Mouse (Mus musculus) CH12.LX (cell line): ENCODE measurements around the gene Cgref1.
A peak's percentile ranks its signal among the peaks of the same experiment; 100 is the strongest.

Source experiments
- CTCF ChIP-seq, 2 experiments: IDR thresholded peaks in 1 of 2; conservative IDR thresholded peaks in 1 of 2; 2 replicates each; pipeline ENCODE4 v1.5.1; 2011 to 2012; ENCODE audit warnings: low read depth in 2 of 2, low read length in 2 of 2, improper control_type of control experiment in 1 of 2, inconsistent platforms in 1 of 2, mild to moderate bottlenecking in 1 of 2, moderate library complexity in 1 of 2
- EP300 ChIP-seq: IDR thresholded peaks from 2 replicates; pipeline ENCODE4 v1.6.1; 2011; ENCODE audit warnings: low read length, improper control_type of control experiment
- MAFK ChIP-seq: IDR thresholded peaks from 2 replicates; pipeline ENCODE4 v1.6.1; 2011; ENCODE audit warnings: low read length, improper control_type of control experiment; ENCODE audit not compliant: insufficient replicate concordance
- SIN3A ChIP-seq: IDR thresholded peaks from 2 replicates; pipeline ENCODE4 v1.6.1; 2012; ENCODE audit warnings: low read length, improper control_type of control experiment, inconsistent platforms
- USF2 ChIP-seq: conservative IDR thresholded peaks from 2 replicates; pipeline ENCODE4 v1.6.1; 2011; ENCODE audit warnings: low read depth, low read length, improper control_type of control experiment

GRCm38 (mm10) chr5:30959966-30960501, 14.6 kb upstream of the Cgref1 start, which contains the start of gene Preb:
- no peak for TF ChIP-seq USF2
- TF ChIP-seq CTCF (conservative IDR thresholded peaks at IDR 0.05 in 1 of 2, IDR thresholded peaks at IDR 0.05 in 1 of 2; ENCODE audit: low read depth in 2 of 2, low read length in 2 of 2): no peak
- TF ChIP-seq EP300: no peak
- peak; percentile 87 for TF ChIP-seq SIN3A
- 0 out of 2 replicates have a peak, but pooled peaks have one; percentile 63 for TF ChIP-seq MAFK
